Mouse (Mus musculus) ES-CJ7 (cell line): ENCODE results near the gene Tmem88.

ENCODE experiments used
- DNase-seq: peaks from one replicate; pipeline ENCODE4 v3.0.0; 2011; ENCODE audit warnings: low read depth, low spot score

Tmem88 gene

GRCm38 (mm10) chr11:69416921-69417448 lies 19.0 kb upstream of the Tmem88 start:
- DNase-seq = peak; percentile 38

GRCm38 (mm10) chr11:69416509-69416908 lies 18.5 kb upstream of the Tmem88 start:
- DNase-seq = no peak

- DNase-seq = peak; percentile 90
Observed at GRCm38 (mm10) chr11:69415668-69416451, 17.8 kb upstream of the Tmem88 start.

GRCm38 (mm10) chr11:69415327-69415667 lies 17.3 kb upstream of the Tmem88 start:
- no peak for DNase-seq

GRCm38 (mm10) chr11:69414421-69415326 lies 16.6 kb upstream of the Tmem88 start:
- DNase-seq = no peak

- peak; percentile 90 for DNase-seq
Observed at GRCm38 (mm10) chr11:69413221-69414181, 15.5 kb upstream of the Tmem88 start, which contains the start of gene Kdm6b. TSS of gene Kdm6b (minus strand) at chr11:69413675.

- no peak for DNase-seq
Observed at GRCm38 (mm10) chr11:69412548-69412947, 14.5 kb upstream of the Tmem88 start.

- DNase-seq = peak; percentile 49
Observed at GRCm38 (mm10) chr11:69411538-69412203, 13.6 kb upstream of the Tmem88 start.

GRCm38 (mm10) chr11:69411073-69411535 lies 13.1 kb upstream of the Tmem88 start:
- DNase-seq = peak; percentile 97

GRCm38 (mm10) chr11:69410310-69411072 lies 12.5 kb upstream of the Tmem88 start:
- peak; percentile 28 for DNase-seq

- no peak for DNase-seq
Observed at GRCm38 (mm10) chr11:69410045-69410309, 11.9 kb upstream of the Tmem88 start.

GRCm38 (mm10) chr11:69409378-69410044 lies 11.5 kb upstream of the Tmem88 start:
- peak; percentile 87 for DNase-seq

GRCm38 (mm10) chr11:69408541-69409377 lies 10.7 kb upstream of the Tmem88 start:
- peak; percentile 97 for DNase-seq

- DNase-seq = no peak
Observed at GRCm38 (mm10) chr11:69407724-69408004, 9.6 kb upstream of the Tmem88 start.

- DNase-seq = no peak
Observed at GRCm38 (mm10) chr11:69406867-69407723, 9.1 kb upstream of the Tmem88 start.

- no peak for DNase-seq
Observed at GRCm38 (mm10) chr11:69406282-69406681, 8.2 kb upstream of the Tmem88 start.

- DNase-seq = no peak
Observed at GRCm38 (mm10) chr11:69405397-69406200, 7.6 kb upstream of the Tmem88 start.
